Mouse (Mus musculus) heart, adult 2 months (tissue): Measurements from ENCODE around the gene Fam178b.

Experiments
- CTCF ChIP-seq: fragments of 200-600 bp; IDR thresholded peaks from 2 replicates; pipeline ENCODE4 v1.8.1; 2022; ENCODE audit warnings: antibody characterized with exemption, mild to moderate bottlenecking, moderate library complexity
- POLR2A ChIP-seq: fragments of 200-500 bp; IDR thresholded peaks from 2 replicates; pipeline ENCODE4 v1.6.1; 2011; ENCODE audit warnings: mild to moderate bottlenecking, low read depth, low read length, control low read depth; ENCODE audit not compliant: insufficient read depth

GRCm38 (mm10) chr1:36522210-36522609, 160.8 kb downstream of the Fam178b start:
- TF ChIP-seq POLR2A (no peak), CTCF (no peak)
